Mouse (Mus musculus) myocyte (in vitro differentiated cells): ENCODE results near the gene St6galnac3. TPM values are rescaled to one million over a fixed set of nuclear protein-coding genes. Genes with fewer than 3 reads are reported as not detected.

Experiments
- H3K27me3 ChIP-seq: one replicate; pipeline ENCODE4 v1.6.1; 2011; ENCODE audit not compliant: control insufficient read depth, insufficient read depth, insufficient read length
- H3K36me3 ChIP-seq: one replicate; pipeline ENCODE4 v1.6.1; 2011; ENCODE audit not compliant: control insufficient read depth, insufficient read depth
- H3K4me2 ChIP-seq: one replicate; pipeline ENCODE4 v1.6.1; 2011; ENCODE audit warnings: low read depth, control low read depth
- H3K4me3 ChIP-seq: one replicate; pipeline ENCODE4 v1.5.1; 2011; ENCODE audit warnings: mild to moderate bottlenecking, control low read depth, moderate library complexity
- H3K79me2 ChIP-seq: one replicate; pipeline ENCODE4 v1.6.1; 2011; ENCODE audit not compliant: control insufficient read depth, insufficient read depth
- H3ac ChIP-seq: one replicate; pipeline ENCODE4 v1.6.1; 2011; ENCODE audit not compliant: control insufficient read depth, insufficient read length
- CEBPB ChIP-seq: IDR thresholded peaks from 2 replicates; pipeline ENCODE4 v1.6.1; 2011; ENCODE audit warnings: mild to moderate bottlenecking, moderate library complexity; ENCODE audit not compliant: poor library complexity, insufficient read depth, severe bottlenecking
- E2F4 ChIP-seq: IDR thresholded peaks from one replicate; pipeline ENCODE4 v1.6.1; 2011; ENCODE audit warnings: mild to moderate bottlenecking, control low read depth, moderate library complexity; ENCODE audit not compliant: insufficient read depth
- MAX ChIP-seq: IDR thresholded peaks from one replicate; pipeline ENCODE4 v1.6.1; 2011; ENCODE audit warnings: low read depth, mild to moderate bottlenecking, control low read depth
- MYOD1 ChIP-seq, 3 experiments: IDR thresholded peaks; one replicate each; pipeline ENCODE4 v1.6.1; 2011; ENCODE audit warnings: control low read depth in 2 of 3, low read depth in 2 of 3, mild to moderate bottlenecking in 2 of 3, moderate library complexity in 1 of 3; ENCODE audit not compliant: insufficient read length in 2 of 3, control insufficient read depth in 1 of 3
- MYOG ChIP-seq, 3 experiments: IDR thresholded peaks; one replicate each; pipeline ENCODE4 v1.6.1; 2011; ENCODE audit warnings: control low read depth in 2 of 3, low read depth in 2 of 3, mild to moderate bottlenecking in 2 of 3; ENCODE audit not compliant: insufficient read length in 2 of 3, control insufficient read depth in 1 of 3, insufficient read depth in 1 of 3
- POLR2A ChIP-seq: IDR thresholded peaks from one replicate; pipeline ENCODE4 v1.6.1; 2011; ENCODE audit warnings: low read depth, mild to moderate bottlenecking, control low read depth, moderate library complexity; ENCODE audit not compliant: insufficient read length
- POLR2AphosphoS2 ChIP-seq: IDR thresholded peaks from one replicate; pipeline ENCODE4 v1.6.1; 2011; ENCODE audit warnings: low read depth, control low read depth; ENCODE audit not compliant: insufficient read length
- REST ChIP-seq: IDR thresholded peaks from one replicate; pipeline ENCODE4 v1.6.1; 2011; ENCODE audit warnings: mild to moderate bottlenecking, control low read depth, moderate library complexity; ENCODE audit not compliant: insufficient read depth, insufficient read length
- SRF ChIP-seq: IDR thresholded peaks from one replicate; pipeline ENCODE4 v1.6.1; 2011; ENCODE audit warnings: low read depth; ENCODE audit not compliant: control insufficient read depth, insufficient read length
- TCF12 ChIP-seq: IDR thresholded peaks from one replicate; pipeline ENCODE4 v1.6.1; 2011; ENCODE audit warnings: mild to moderate bottlenecking, control low read depth; ENCODE audit not compliant: poor library complexity, insufficient read depth, severe bottlenecking
- TCF3 ChIP-seq: IDR thresholded peaks from one replicate; pipeline ENCODE4 v1.6.1; 2011; ENCODE audit warnings: low read depth, control low read depth; ENCODE audit not compliant: insufficient read length
- USF1 ChIP-seq: IDR thresholded peaks from one replicate; pipeline ENCODE4 v1.6.1; 2011; ENCODE audit warnings: low read depth, mild to moderate bottlenecking, control low read depth, moderate library complexity
- polyA plus RNA-seq: library from polyadenylated mRNA; unstranded; fragments of >200 nt; fragmentation: generic; extraction: Trizol; gene quantifications from one replicate; pipeline ENCODE4 v1.2.1, GENCODE M21; 2012; ENCODE audit warnings: missing spikeins

The St6galnac3 gene
- polyA plus RNA-seq, 1 experiment, result not detected

- Histone ChIP-seq H3K36me3 (no peaks in the 10 kb centered on the region), H3K4me2 (no peak overlapping the region), H3K4me3 (no peak overlapping the region), H3K79me2 (no peaks in the 10 kb centered on the region), H3K27me3 (no peaks in the 10 kb centered on the region), H3ac (no peak overlapping the region)
- TF ChIP-seq MYOG (IDR thresholded peaks at IDR 0.05; ENCODE audit: control insufficient read depth in 1 of 3, insufficient read depth in 1 of 3, insufficient read length in 2 of 3, low read depth in 2 of 3) (no peak), REST (no peak), POLR2AphosphoS2 (no peak), USF1 (no peak), TCF3 (no peak), MAX (no peak), SRF (no peak), MYOD1 (IDR thresholded peaks at IDR 0.05; ENCODE audit: control insufficient read depth in 1 of 3, insufficient read length in 2 of 3, low read depth in 2 of 3) (no peak), E2F4 (no peak), TCF12 (no peak), POLR2A (no peak), CEBPB (no peak)
Observed at GRCm38 (mm10) chr3:153421918-153422290, 303.1 kb downstream of the St6galnac3 start.

DNA sequence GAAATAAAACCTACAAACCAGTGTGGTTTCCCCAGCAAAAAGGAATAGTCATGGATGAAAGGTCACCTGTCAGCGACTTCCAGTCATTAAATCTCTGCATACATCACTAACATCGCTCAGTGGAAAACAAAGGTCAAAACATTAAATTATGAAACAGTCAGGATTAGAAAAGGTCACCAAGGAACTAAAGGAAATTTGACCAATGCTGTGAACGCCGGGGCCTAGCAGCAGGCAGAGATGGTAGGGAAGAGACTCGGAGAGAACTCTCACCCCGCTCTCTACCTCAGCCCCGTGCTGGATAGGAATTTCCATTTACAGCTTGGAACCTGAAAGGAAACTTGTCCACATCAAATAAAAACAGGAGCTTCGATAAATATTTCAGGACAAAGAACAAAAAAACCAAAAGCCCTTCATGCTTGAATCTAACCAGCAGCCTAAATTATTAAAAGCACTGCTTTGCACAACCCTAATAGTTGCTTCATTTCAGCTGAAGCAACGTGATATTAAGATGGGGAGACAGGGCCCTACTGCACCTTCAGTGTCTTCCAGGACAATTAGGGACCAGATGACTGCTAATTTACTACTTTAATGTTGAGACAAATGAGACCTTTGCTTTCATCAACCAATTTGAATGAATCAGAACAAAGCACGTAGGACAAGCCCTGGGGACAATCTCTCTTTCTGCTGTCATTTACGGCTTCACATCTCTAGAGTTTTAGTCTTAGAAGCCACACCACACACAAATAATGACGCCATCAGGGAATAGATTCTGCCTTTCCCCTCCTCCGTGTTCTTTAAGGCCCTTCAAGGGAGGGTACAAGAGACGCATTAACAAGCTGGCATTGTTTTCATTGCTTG is 303.7 kb downstream of the St6galnac3 start:
- no peak overlapping the region for H3K4me2 ChIP-seq
- no peaks in the 10 kb centered on the region for H3K36me3 ChIP-seq
- no peak overlapping the region for H3ac ChIP-seq
- H3K4me3 ChIP-seq, result no peak overlapping the region
- no peaks in the 10 kb centered on the region for H3K27me3 ChIP-seq
- TF ChIP-seq E2F4, result no peak
- no peak for TF ChIP-seq MYOD1 (IDR thresholded peaks at IDR 0.05; ENCODE audit: control insufficient read depth in 1 of 3, insufficient read length in 2 of 3, low read depth in 2 of 3)
- TF ChIP-seq USF1, result no peak
- no peak for TF ChIP-seq TCF12
- TF ChIP-seq POLR2A, result no peak
- TF ChIP-seq SRF, result no peak
- H3K79me2 ChIP-seq, result no peaks in the 10 kb centered on the region

DNA sequence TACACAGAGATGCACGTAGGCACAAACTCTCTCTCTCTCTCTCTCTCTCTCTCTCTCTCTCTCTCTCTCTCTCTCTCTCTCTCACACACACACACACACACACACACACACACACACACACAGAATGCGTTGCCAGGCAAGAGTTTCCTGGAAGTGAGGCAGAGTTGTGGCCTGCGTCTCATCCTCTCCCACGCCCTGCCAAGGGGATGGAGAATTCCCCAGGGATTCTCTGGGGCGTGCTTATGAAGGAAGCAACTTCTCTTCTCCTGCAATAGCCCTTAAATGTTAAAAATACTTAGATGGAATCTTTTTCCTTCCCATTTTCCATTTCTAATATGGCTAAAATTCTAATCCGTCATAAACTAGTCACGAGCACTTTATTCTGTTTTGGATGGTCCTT is 305.6 kb downstream of the St6galnac3 start:
- no peak overlapping the region for H3ac ChIP-seq
- TF ChIP-seq TCF3 (no peak), TCF12 (no peak), MYOD1 (IDR thresholded peaks at IDR 0.05; ENCODE audit: control insufficient read depth in 1 of 3, insufficient read length in 2 of 3, low read depth in 2 of 3) (no peak), USF1 (no peak), REST (no peak)
- no peak overlapping the region for H3K4me2 ChIP-seq
- no peak overlapping the region for H3K4me3 ChIP-seq
- no peaks in the 10 kb centered on the region for H3K27me3 ChIP-seq
- no peaks in the 10 kb centered on the region for H3K79me2 ChIP-seq
- no peaks in the 10 kb centered on the region for H3K36me3 ChIP-seq

DNA sequence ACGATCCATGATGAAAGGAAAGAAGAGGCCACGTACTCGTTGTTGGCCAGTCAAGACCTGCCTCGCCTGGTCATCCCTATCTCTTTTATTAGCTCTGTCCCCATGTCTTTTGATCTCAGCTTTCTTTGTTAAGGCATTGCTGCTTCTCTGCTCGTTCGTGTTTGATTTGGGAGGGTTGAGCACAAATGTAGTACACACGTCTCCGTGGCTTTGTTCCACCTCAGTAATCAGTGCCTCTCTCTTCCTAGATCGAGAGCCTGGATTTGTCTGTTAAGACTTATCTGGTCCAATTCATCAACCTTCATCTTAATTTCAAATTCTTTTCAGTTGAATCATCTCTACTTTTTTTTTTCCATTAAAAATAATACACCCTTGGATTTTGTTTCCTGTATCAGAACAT is 308.0 kb downstream of the St6galnac3 start:
- H3ac ChIP-seq, result no peak overlapping the region
- no peaks in the 10 kb centered on the region for H3K27me3 ChIP-seq
- H3K4me2 ChIP-seq, result no peak overlapping the region
- TF ChIP-seq TCF12, result no peak
- TF ChIP-seq MYOG (IDR thresholded peaks at IDR 0.05; ENCODE audit: control insufficient read depth in 1 of 3, insufficient read depth in 1 of 3, insufficient read length in 2 of 3, low read depth in 2 of 3), result no peak
- no peak for TF ChIP-seq USF1
- TF ChIP-seq TCF3, result no peak
- TF ChIP-seq MYOD1 (IDR thresholded peaks at IDR 0.05; ENCODE audit: control insufficient read depth in 1 of 3, insufficient read length in 2 of 3, low read depth in 2 of 3), result no peak
- no peak for TF ChIP-seq CEBPB
- TF ChIP-seq E2F4, result no peak
- no peak for TF ChIP-seq MAX
- no peak for TF ChIP-seq POLR2A
- no peak for TF ChIP-seq REST
- no peak for TF ChIP-seq SRF
- no peak for TF ChIP-seq POLR2AphosphoS2
- no peak overlapping the region for H3K4me3 ChIP-seq
- no peaks in the 10 kb centered on the region for H3K36me3 ChIP-seq
- H3K79me2 ChIP-seq, result no peaks in the 10 kb centered on the region

GRCm38 (mm10) chr3:153416383-153416782 is 308.6 kb downstream of the St6galnac3 start:
- no peak overlapping the region for H3K4me3 ChIP-seq
- H3K36me3 ChIP-seq, result no peaks in the 10 kb centered on the region
- no peak overlapping the region for H3K4me2 ChIP-seq
- TF ChIP-seq POLR2AphosphoS2, result no peak
- no peak for TF ChIP-seq MYOG (IDR thresholded peaks at IDR 0.05; ENCODE audit: control insufficient read depth in 1 of 3, insufficient read depth in 1 of 3, insufficient read length in 2 of 3, low read depth in 2 of 3)
- no peak for TF ChIP-seq MAX
- no peak for TF ChIP-seq POLR2A
- no peak for TF ChIP-seq MYOD1 (IDR thresholded peaks at IDR 0.05; ENCODE audit: control insufficient read depth in 1 of 3, insufficient read length in 2 of 3, low read depth in 2 of 3)
- TF ChIP-seq CEBPB, result no peak
- no peak for TF ChIP-seq E2F4
- TF ChIP-seq TCF12, result no peak
- no peak for TF ChIP-seq REST
- TF ChIP-seq USF1, result no peak
- no peak for TF ChIP-seq SRF
- TF ChIP-seq TCF3, result no peak
- no peaks in the 10 kb centered on the region for H3K27me3 ChIP-seq
- H3ac ChIP-seq, result no peak overlapping the region
- H3K79me2 ChIP-seq, result no peaks in the 10 kb centered on the region
